Mouse (Mus musculus): ENCODE measurements around the gene Spaca1. TPM values are rescaled to one million over a fixed set of nuclear protein-coding genes. Genes with fewer than 3 reads are reported as not detected.

Spaca1 gene
- polyA plus RNA-seq (2015; fragmentation: Nextera tagmentation; extraction: Ambion mirVana) = 2.1 and 2.2 TPM in 2 replicates

DNA sequence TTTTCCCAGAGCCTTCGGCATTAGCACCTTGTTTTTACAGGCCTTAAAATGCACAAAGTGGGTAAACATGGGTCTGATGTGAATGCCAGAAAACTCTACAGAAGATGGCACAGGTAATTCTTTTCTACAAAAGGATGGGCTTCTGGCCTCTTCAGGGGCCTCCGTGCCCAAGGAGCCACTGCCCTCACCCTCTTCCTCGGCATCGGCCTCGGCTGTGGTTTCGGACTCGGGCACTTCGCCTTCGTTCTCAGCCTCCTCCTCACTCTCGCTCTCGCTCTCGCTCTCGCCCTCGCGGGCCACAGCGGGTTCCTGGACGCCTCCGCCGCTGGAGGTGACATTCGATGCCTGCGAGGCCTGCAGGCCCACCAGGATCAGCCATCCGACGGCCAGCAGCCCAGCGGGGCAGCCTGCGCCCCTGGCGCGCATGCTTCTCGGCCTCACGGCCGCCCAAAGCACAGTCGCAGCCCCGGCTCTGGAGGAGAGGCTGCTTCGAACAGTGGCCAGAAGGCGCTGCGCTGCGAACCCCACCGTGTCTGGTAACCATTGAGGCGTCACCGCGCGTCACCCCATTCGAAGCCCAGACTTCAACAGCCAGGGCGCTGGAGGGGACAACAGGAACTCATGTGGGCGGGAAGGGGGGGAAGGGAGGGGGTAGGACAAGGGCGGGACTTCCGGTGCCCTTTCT is at the start of gene Spaca1:
Gene Spaca1, minus strand, starts transcription at position 621 of the 685 bp plus-strand sequence.

Other genes with a start within 250 kb of the Spaca1 start
- gene Cnr1, start 125.6 kb downstream of the Spaca1 start, polyA plus RNA-seq (2015; fragmentation: Nextera tagmentation; extraction: Ambion mirVana) = 1.7 and 2.1 TPM in 2 replicates